ENCODE assay signal across 15 mouse cellular contexts in the genomic region with DNA sequence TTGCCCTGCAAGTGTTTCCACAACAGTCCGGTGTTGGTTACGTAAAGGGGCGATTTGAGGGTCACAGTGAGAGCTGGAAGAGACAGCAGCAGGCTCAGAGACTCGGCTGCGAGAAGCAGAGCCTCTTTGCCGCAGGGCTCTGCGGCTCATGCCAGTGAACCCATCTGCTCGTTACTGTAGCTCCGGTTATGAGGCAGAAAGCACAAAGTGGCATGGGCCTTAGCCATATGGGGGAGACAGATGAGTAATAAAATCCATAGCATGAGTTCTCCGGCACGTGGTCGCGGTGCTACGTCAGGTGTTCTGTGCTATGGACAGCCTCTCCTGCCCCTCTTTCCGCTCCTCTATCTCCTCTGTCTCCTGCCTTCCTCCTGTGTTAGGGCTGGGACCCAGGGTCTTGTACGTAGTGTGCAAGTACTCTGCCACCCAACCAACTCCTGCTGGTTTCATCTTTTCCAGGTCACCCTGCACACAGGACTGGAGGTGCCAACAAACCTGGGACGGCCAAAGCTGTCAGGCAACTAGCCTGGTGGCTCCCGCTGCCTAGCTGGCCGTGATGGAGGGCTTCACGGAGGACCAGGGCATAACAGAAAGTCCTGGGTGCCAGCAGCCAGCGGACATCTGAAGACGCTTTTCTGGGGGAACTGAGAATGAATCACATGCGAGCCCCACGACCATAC. TPM values are rescaled to one million over a fixed set of nuclear protein-coding genes. Genes with fewer than 3 reads are reported as not detected.
DNase-seq lines count a peak whose midpoint lies in the region; ATAC-seq lines count a peak whose summit lies in the region.
"Had no signal": no experiment of that assay in that cellular context is flagged by ENCODE, and none has a peak within 500 bp of the region (broad histone marks: within the 10 kb centered on the region; RNA-seq: fewer than 3 reads in every experiment).

No protein-coding gene starts in this region.

- no peaks in the 10 kb centered on the region for H3K4me1 ChIP-seq in forebrain, embryonic 14.5 days (ENCODE audit: control insufficient read depth, insufficient read depth, low read length)
- no peaks in the 10 kb centered on the region for H3K4me1 ChIP-seq in forebrain, embryonic 13.5 days
- H3K4me1 ChIP-seq in neural tube, embryonic 13.5 days (replicated peaks), result no peaks in the 10 kb centered on the region; the same call in 1 of the 2 replicates
- H3K4me1 ChIP-seq: limb, embryonic 13.5 days; midbrain, embryonic 15.5 days had no signal

- H3K9me3 ChIP-seq in forebrain, embryonic 14.5 days (replicated peaks; ENCODE audit: control insufficient read depth, low read length), result no peaks in the 10 kb centered on the region
- no peaks in the 10 kb centered on the region for H3K9me3 ChIP-seq in forebrain, embryonic 13.5 days (replicated peaks)
- H3K9me3 ChIP-seq in neural tube, embryonic 13.5 days, result no peaks in the 10 kb centered on the region
- H3K9me3 ChIP-seq: limb, embryonic 13.5 days; midbrain, embryonic 15.5 days had no signal

- no peak overlapping the region for H3K4me2 ChIP-seq in forebrain, embryonic 14.5 days (ENCODE audit: low read length)
- no peak overlapping the region for H3K4me2 ChIP-seq in forebrain, embryonic 13.5 days
- no peak overlapping the region for H3K4me2 ChIP-seq in neural tube, embryonic 13.5 days
- H3K4me2 ChIP-seq: heart, embryonic 11.5 days; limb, embryonic 13.5 days; midbrain, embryonic 15.5 days had no signal

- ATAC-seq in forebrain, embryonic 14.5 days, result no peak; the same call in 1 of the 2 replicates
- ATAC-seq in forebrain, embryonic 13.5 days, result no peak
- ATAC-seq in neural tube, embryonic 13.5 days (ENCODE audit: low read depth), result 0 out of 2 replicates have a peak, but pooled peaks have one; percentile 11
- ATAC-seq: midbrain, embryonic 15.5 days had no signal

- H3K9ac ChIP-seq in forebrain, embryonic 14.5 days (ENCODE audit: low read length), result no peak overlapping the region
- no peak overlapping the region for H3K9ac ChIP-seq in forebrain, embryonic 13.5 days
- no peak overlapping the region for H3K9ac ChIP-seq in neural tube, embryonic 13.5 days
- H3K9ac ChIP-seq: limb, embryonic 13.5 days; midbrain, embryonic 15.5 days had no signal

- H3K4me3 ChIP-seq in forebrain, embryonic 14.5 days (ENCODE audit: low read depth, low read length), result no peak overlapping the region
- H3K4me3 ChIP-seq in forebrain, embryonic 13.5 days, result no peak overlapping the region
- H3K4me3 ChIP-seq in neural tube, embryonic 13.5 days, result no peak overlapping the region
- H3K4me3 ChIP-seq: limb, embryonic 13.5 days; midbrain, embryonic 15.5 days had no signal

- DNase-seq in forebrain, embryonic 14.5 days (ENCODE audit: low spot score), result peak; percentile 48
- no peak for DNase-seq in neural tube, embryonic 10.5 days (ENCODE audit: extremely low spot score, low spot score)
- peak; percentile 64 to 70 for DNase-seq in cerebellum, postnatal 25 days
- DNase-seq in embryo, embryonic 10.5 days (ENCODE audit: low spot score), result no peak
- no peak for DNase-seq in lung, postnatal 25 days (ENCODE audit: low spot score)
- no peak for DNase-seq in thymus, postnatal 14 days
- DNase-seq: heart, postnatal 36 days; kidney, adult 8-10 months; lung, postnatal 4 days had no signal

- WGBS in forebrain, embryonic 14.5 days, result 73% methylated on average over 24 of the region's 24 CpGs
- WGBS in forebrain, embryonic 13.5 days, result 84% methylated on average over 24 of the region's 24 CpGs
- WGBS in neural tube, embryonic 13.5 days, result 79% methylated on average over 24 of the region's 24 CpGs

- H3K36me3 ChIP-seq in forebrain, embryonic 14.5 days (ENCODE audit: control insufficient read depth, insufficient read depth, low read length), result peaks cover 23% of the 10 kb centered on the region; the same call in 1 of the 2 replicates
- peaks cover 29% of the 10 kb centered on the region for H3K36me3 ChIP-seq in forebrain, embryonic 13.5 days (ENCODE audit: poor library complexity, severe bottlenecking)
- peaks cover 64% of the 10 kb centered on the region for H3K36me3 ChIP-seq in neural tube, embryonic 13.5 days
- H3K36me3 ChIP-seq: limb, embryonic 13.5 days had no signal

- no peak overlapping the region; the same call in 1 of the 2 replicates for H3K27ac ChIP-seq in forebrain, embryonic 14.5 days (ENCODE audit: low read depth, low read length)
- H3K27ac ChIP-seq in forebrain, embryonic 13.5 days, result no peak overlapping the region
- no peak overlapping the region for H3K27ac ChIP-seq in neural tube, embryonic 13.5 days (replicated peaks)
- H3K27ac ChIP-seq: limb, embryonic 13.5 days; midbrain, embryonic 15.5 days had no signal

- H3K27me3 ChIP-seq in forebrain, embryonic 14.5 days (replicated peaks; ENCODE audit: control insufficient read depth, insufficient read depth, low read length), result no peaks in the 10 kb centered on the region
- H3K27me3 ChIP-seq in forebrain, embryonic 13.5 days, result peaks cover 26% of the 10 kb centered on the region
- H3K27me3 ChIP-seq in neural tube, embryonic 13.5 days, result no peaks in the 10 kb centered on the region; the same call in 1 of the 2 replicates
- H3K27me3 ChIP-seq: midbrain, embryonic 15.5 days had no signal

RNA-seq across cellular contexts. Expression of gene Gnpat, which starts 34.1 kb away (rescaled TPM):
- polyA plus RNA-seq in forebrain, embryonic 14.5 days (2014; fragmentation: Nextera tagmentation; extraction: Ambion mirVana), result 93.5 and 95.5 TPM in 2 replicates
- 100 and 110 TPM in 2 replicates for polyA plus RNA-seq in forebrain, embryonic 13.5 days (2015; fragmentation: Nextera tagmentation; extraction: Ambion mirVana)
- polyA plus RNA-seq in neural tube, embryonic 13.5 days (2015; fragmentation: Nextera tagmentation; extraction: Ambion mirVana), result 80.4 and 82.9 TPM in 2 replicates

RNA-seq across cellular contexts. Expression of gene 2810004N23Rik, which starts 34.2 kb away (rescaled TPM):
- 25.0 and 29.1 TPM in 2 replicates for polyA plus RNA-seq in forebrain, embryonic 14.5 days (2014; fragmentation: Nextera tagmentation; extraction: Ambion mirVana)
- 48.0 and 48.3 TPM in 2 replicates for polyA plus RNA-seq in forebrain, embryonic 13.5 days (2015; fragmentation: Nextera tagmentation; extraction: Ambion mirVana)
- polyA plus RNA-seq in neural tube, embryonic 13.5 days (2015; fragmentation: Nextera tagmentation; extraction: Ambion mirVana), result 27.2 and 29.7 TPM in 2 replicates

RNA-seq across cellular contexts. Expression of gene Trim67, which starts 35.8 kb away (rescaled TPM):
- polyA plus RNA-seq in forebrain, embryonic 14.5 days (2014; fragmentation: Nextera tagmentation; extraction: Ambion mirVana), result 16.5 and 22.0 TPM in 2 replicates
- 9.4 and 9.8 TPM in 2 replicates for polyA plus RNA-seq in forebrain, embryonic 13.5 days (2015; fragmentation: Nextera tagmentation; extraction: Ambion mirVana)
- polyA plus RNA-seq in neural tube, embryonic 13.5 days (2015; fragmentation: Nextera tagmentation; extraction: Ambion mirVana), result 21.1 TPM in 2 replicates
- polyA plus RNA-seq: thymus, postnatal 0 days had no signal

Comparison
In these comparisons a context has a peak if more than half of its experiments do, and no peak if none do; other contexts are left out.
1. DNase-seq: peak in forebrain, embryonic 14.5 days (single experiment) and cerebellum, postnatal 25 days (2 of 2); none in neural tube, embryonic 10.5 days (single experiment), embryo, embryonic 10.5 days (single experiment), lung, postnatal 25 days (single experiment) and thymus, postnatal 14 days (single experiment).